Mouse (Mus musculus): ENCODE results near the gene Fam174b. TPM values are rescaled to one million over a fixed set of nuclear protein-coding genes. Genes with fewer than 3 reads are reported as not detected.
A peak's percentile ranks its signal among the peaks of the same experiment; 100 is the strongest.

The Fam174b gene
- total and polyA plus RNA-seq, 3 experiments, result 1.4 to 1.7 TPM; not detected in 1

- Histone ChIP-seq H3K27me3 (ENCODE audit: control insufficient read depth in 1 of 2, insufficient read depth in 2 of 2, low read length in 2 of 2) (no peaks in the 10 kb centered on the region; a peak in 2 of 4 replicates), H3K9me3 (replicated peaks; ENCODE audit: insufficient read depth, low read length) (no peaks in the 10 kb centered on the region), H3K4me3 (ENCODE audit: control insufficient read depth in 1 of 2, insufficient read depth in 1 of 2, low read depth in 2 of 2, low read length in 2 of 2) (no peak overlapping the region), H3K36me3 (ENCODE audit: control insufficient read depth in 1 of 2, insufficient read depth in 2 of 2, low read length in 2 of 2) (no peaks in the 10 kb centered on the region), H3K4me1 (ENCODE audit: control insufficient read depth in 1 of 2, insufficient read depth in 2 of 2, low read length in 2 of 2) (no peaks in the 10 kb centered on the region), H3K79me2 (ENCODE audit: control insufficient read depth, insufficient read depth, low read length, poor library complexity) (no peaks in the 10 kb centered on the region), H3K27ac (ENCODE audit: control insufficient read depth, low read depth, low read length) (no peak overlapping the region), H3K9ac (ENCODE audit: control insufficient read depth, low read depth, low read length, poor library complexity, severe bottlenecking) (no peak overlapping the region)
- no peak for TF ChIP-seq RAD21 (IDR thresholded peaks at IDR 0.05; ENCODE audit: low read depth, low read length)
- TF ChIP-seq SIN3A (IDR thresholded peaks at IDR 0.05; ENCODE audit: low read length), result no peak
- no peak for TF ChIP-seq ZNF384 (IDR thresholded peaks at IDR 0.05; ENCODE audit: low read depth, low read length)
- TF ChIP-seq HCFC1 (IDR thresholded peaks at IDR 0.05; ENCODE audit: low read depth, low read length), result no peak
- no peak for TF ChIP-seq E2F4 (IDR thresholded peaks at IDR 0.05; ENCODE audit: borderline replicate concordance, low read depth, low read length)
- TF ChIP-seq POLR2AphosphoS5 (IDR thresholded peaks at IDR 0.05; ENCODE audit: borderline replicate concordance, low read depth, low read length), result no peak
- TF ChIP-seq MAX (IDR thresholded peaks at IDR 0.05; ENCODE audit: low read length), result no peak
- no peak for TF ChIP-seq MEF2A (IDR thresholded peaks at IDR 0.05; ENCODE audit: extremely low read depth, insufficient replicate concordance, low read depth, low read length, poor library complexity, severe bottlenecking)
- no peak for TF ChIP-seq ETS1 (IDR thresholded peaks at IDR 0.05; ENCODE audit: low read depth, low read length)
- no peak for TF ChIP-seq RCOR1 (IDR thresholded peaks at IDR 0.05; ENCODE audit: low read depth, low read length)
- no peak for TF ChIP-seq NELFE (IDR thresholded peaks at IDR 0.05; ENCODE audit: low read depth, low read length)
- no peak for TF ChIP-seq MYB (IDR thresholded peaks at IDR 0.05; ENCODE audit: low read depth, low read length)
- TF ChIP-seq ZC3H11A (IDR thresholded peaks at IDR 0.05; ENCODE audit: low read depth, low read length), result no peak
- TF ChIP-seq ELF1 (IDR thresholded peaks at IDR 0.05; ENCODE audit: low read depth, low read length), result no peak
- no peak for TF ChIP-seq CHD1 (IDR thresholded peaks at IDR 0.05; ENCODE audit: low read depth, low read length)
- DNase-seq (ENCODE audit: low read depth, low spot score), result no peak
Measured at GRCm38 (mm10) chr7:73755377-73756110, 15.4 kb downstream of the Fam174b start.

- Histone ChIP-seq H3K9me3 (replicated peaks; ENCODE audit: insufficient read depth, low read length) (no peaks in the 10 kb centered on the region), H3K4me3 (ENCODE audit: control insufficient read depth in 1 of 2, insufficient read depth in 1 of 2, low read depth in 2 of 2, low read length in 2 of 2) (no peak overlapping the region), H3K9ac (ENCODE audit: control insufficient read depth, low read depth, low read length, poor library complexity, severe bottlenecking) (no peak overlapping the region), H3K27me3 (ENCODE audit: control insufficient read depth in 1 of 2, insufficient read depth in 2 of 2, low read length in 2 of 2) (no peaks in the 10 kb centered on the region; a peak in 2 of 4 replicates), H3K79me2 (ENCODE audit: control insufficient read depth, insufficient read depth, low read length, poor library complexity) (no peaks in the 10 kb centered on the region), H3K4me1 (ENCODE audit: control insufficient read depth in 1 of 2, insufficient read depth in 2 of 2, low read length in 2 of 2) (peaks cover 5 to 14% of the 10 kb centered on the region in 2 experiments), H3K36me3 (ENCODE audit: control insufficient read depth in 1 of 2, insufficient read depth in 2 of 2, low read length in 2 of 2) (peaks cover 0 to 12% of the 10 kb centered on the region in 2 experiments; a peak in 2 of 4 replicates), H3K27ac (ENCODE audit: control insufficient read depth, low read depth, low read length) (no peak overlapping the region)
- DNase-seq (ENCODE audit: low read depth, low spot score), result peak; percentile 23
- TF ChIP-seq ZC3H11A (IDR thresholded peaks at IDR 0.05; ENCODE audit: low read depth, low read length) (no peak), KAT2A (conservative IDR thresholded peaks at IDR 0.05; ENCODE audit: low read depth, low read length) (no peak), ETS1 (IDR thresholded peaks at IDR 0.05; ENCODE audit: low read depth, low read length) (no peak), MEF2A (IDR thresholded peaks at IDR 0.05; ENCODE audit: extremely low read depth, insufficient replicate concordance, low read depth, low read length, poor library complexity, severe bottlenecking) (no peak), ZKSCAN1 (IDR thresholded peaks at IDR 0.05; ENCODE audit: low read depth, low read length) (no peak), UBTF (IDR thresholded peaks at IDR 0.05; ENCODE audit: borderline replicate concordance, insufficient read depth, low read depth, low read length) (no peak), MYB (IDR thresholded peaks at IDR 0.05; ENCODE audit: low read depth, low read length) (no peak), MYC (IDR thresholded peaks at IDR 0.05; ENCODE audit: low read depth, low read length) (no peak), SMC3 (IDR thresholded peaks at IDR 0.05; ENCODE audit: low read depth, low read length) (no peak), CHD2 (IDR thresholded peaks at IDR 0.05; ENCODE audit: low read length) (no peak), BHLHE40 (IDR thresholded peaks at IDR 0.05; ENCODE audit: borderline replicate concordance, low read depth, low read length) (no peak), ZNF384 (IDR thresholded peaks at IDR 0.05; ENCODE audit: low read depth, low read length) (no peak; the same call in 1 of the 2 replicates), TBP (IDR thresholded peaks at IDR 0.05; ENCODE audit: low read depth, low read length) (no peak), SIN3A (IDR thresholded peaks at IDR 0.05; ENCODE audit: low read length) (no peak)
Measured at GRCm38 (mm10) chr7:73761691-73762189, 21.6 kb downstream of the Fam174b start.
